Mouse (Mus musculus): ENCODE results near the gene Tas2r119. TPM values are rescaled to one million over a fixed set of nuclear protein-coding genes. Genes with fewer than 3 reads are reported as not detected.
"Not testable (repeated sequence)": the region's sequence is repeated elsewhere in the genome, so short reads cannot be mapped to it uniquely, and the experiment has no call there.

Tas2r119 gene
- polyA plus RNA-seq, 1 experiment = not detected

GRCm38 (mm10) chr15:32204908-32205307 is 27.8 kb downstream of the Tas2r119 start:
- Histone ChIP-seq H3K4me3 (ENCODE audit: insufficient read depth, low read length) (no peak overlapping the region), H3K27ac (ENCODE audit: insufficient read depth, low read length) (no peak overlapping the region), H3K4me1 (ENCODE audit: control insufficient read depth, insufficient read depth, low read length) (no peaks in the 10 kb centered on the region)
- no peak for TF ChIP-seq POLR2A (IDR thresholded peaks at IDR 0.05; ENCODE audit: low read depth, low read length)
- no peak for TF ChIP-seq CTCF (IDR thresholded peaks at IDR 0.05; ENCODE audit: borderline replicate concordance, insufficient read depth, low read length)

GRCm38 (mm10) chr15:32214687-32215086 is 37.6 kb downstream of the Tas2r119 start:
- not testable (repeated sequence) for H3K27ac ChIP-seq (ENCODE audit: insufficient read depth, low read length); H3K4me1 ChIP-seq (ENCODE audit: control insufficient read depth, insufficient read depth, low read length); H3K4me3 ChIP-seq (ENCODE audit: insufficient read depth, low read length)

GRCm38 (mm10) chr15:32223028-32223427 is 45.9 kb downstream of the Tas2r119 start:
- H3K4me3 ChIP-seq (ENCODE audit: insufficient read depth, low read length) = no peak overlapping the region
- H3K4me1 ChIP-seq (ENCODE audit: control insufficient read depth, insufficient read depth, low read length) = no peaks in the 10 kb centered on the region
- TF ChIP-seq POLR2A (IDR thresholded peaks at IDR 0.05; ENCODE audit: low read depth, low read length) = no peak
- TF ChIP-seq CTCF (IDR thresholded peaks at IDR 0.05; ENCODE audit: borderline replicate concordance, insufficient read depth, low read length) = no peak
- H3K27ac ChIP-seq (ENCODE audit: insufficient read depth, low read length) = no peak overlapping the region

GRCm38 (mm10) chr15:32225394-32225793 is 48.3 kb downstream of the Tas2r119 start:
- no peaks in the 10 kb centered on the region for H3K4me1 ChIP-seq (ENCODE audit: control insufficient read depth, insufficient read depth, low read length)
- no peak for TF ChIP-seq CTCF (IDR thresholded peaks at IDR 0.05; ENCODE audit: borderline replicate concordance, insufficient read depth, low read length)
- no peak for TF ChIP-seq POLR2A (IDR thresholded peaks at IDR 0.05; ENCODE audit: low read depth, low read length)
- no peak overlapping the region for H3K4me3 ChIP-seq (ENCODE audit: insufficient read depth, low read length)
- no peak overlapping the region for H3K27ac ChIP-seq (ENCODE audit: insufficient read depth, low read length)

GRCm38 (mm10) chr15:32226381-32226780 is 49.3 kb downstream of the Tas2r119 start:
- H3K27ac ChIP-seq (ENCODE audit: insufficient read depth, low read length) = no peak overlapping the region
- H3K4me1 ChIP-seq (ENCODE audit: control insufficient read depth, insufficient read depth, low read length) = no peaks in the 10 kb centered on the region
- no peak for TF ChIP-seq CTCF (IDR thresholded peaks at IDR 0.05; ENCODE audit: borderline replicate concordance, insufficient read depth, low read length)
- no peak for TF ChIP-seq POLR2A (IDR thresholded peaks at IDR 0.05; ENCODE audit: low read depth, low read length)
- no peak overlapping the region for H3K4me3 ChIP-seq (ENCODE audit: insufficient read depth, low read length)

GRCm38 (mm10) chr15:32226888-32227395 is 49.9 kb downstream of the Tas2r119 start:
- no peaks in the 10 kb centered on the region for H3K4me1 ChIP-seq (ENCODE audit: control insufficient read depth, insufficient read depth, low read length)
- no peak overlapping the region for H3K27ac ChIP-seq (ENCODE audit: insufficient read depth, low read length)
- TF ChIP-seq CTCF (IDR thresholded peaks at IDR 0.05; ENCODE audit: borderline replicate concordance, insufficient read depth, low read length) (no peak), POLR2A (IDR thresholded peaks at IDR 0.05; ENCODE audit: low read depth, low read length) (no peak)
- H3K4me3 ChIP-seq (ENCODE audit: insufficient read depth, low read length) = no peak overlapping the region

Other genes with a start within 250 kb of the Tas2r119 start
- gene Sema5a, start 67.5 kb downstream of the Tas2r119 start, polyA plus RNA-seq (2011; ENCODE audit: insufficient read length, low read depth, missing spikeins) = 8.0 and 32.5 TPM in 2 replicates

All from embryonic fibroblast, embryonic 13.5 days (primary cell).